Mouse (Mus musculus) ES-E14 (cell line): ENCODE data around the gene Rtkn2. TPM values are rescaled to one million over a fixed set of nuclear protein-coding genes. Genes with fewer than 3 reads are reported as not detected.

Source experiments
- DNase-seq: peaks from one replicate; pipeline ENCODE4 v3.0.0-alpha.2; 2013; ENCODE audit warnings: low read depth, low spot score
- H3K27ac ChIP-seq: 2 replicates; pipeline ENCODE4 v1.5.1; 2012; ENCODE audit warnings: low read depth, mild to moderate bottlenecking, low read length, moderate library complexity, mixed read lengths; ENCODE audit not compliant: poor library complexity, insufficient read depth, severe bottlenecking
- H3K36me3 ChIP-seq: 2 replicates; pipeline ENCODE4 v1.6.1; 2012; ENCODE audit warnings: mild to moderate bottlenecking, low read length, moderate library complexity, mixed read lengths; ENCODE audit not compliant: control insufficient read depth, poor library complexity, insufficient read depth, severe bottlenecking
- H3K4me1 ChIP-seq, 2 experiments: fragments of 150-350 bp in 1 of 2; sonication (generic) in 1 of 2; 2 replicates each; pipeline ENCODE4 v1.6.1; 2012; ENCODE audit warnings: low read length in 2 of 2, mild to moderate bottlenecking in 1 of 2, mixed read lengths in 1 of 2; ENCODE audit not compliant: control insufficient read depth in 2 of 2, insufficient read depth in 2 of 2, poor library complexity in 1 of 2
- H3K4me3 ChIP-seq, 2 experiments: fragments of 150-350 bp in 1 of 2; sonication (generic) in 1 of 2; 2 replicates each; pipeline ENCODE4 v1.5.1; 2012; ENCODE audit warnings: low read length in 2 of 2, low read depth in 1 of 2, mild to moderate bottlenecking in 1 of 2, mixed read lengths in 1 of 2; ENCODE audit not compliant: insufficient read depth in 1 of 2, poor library complexity in 1 of 2, severe bottlenecking in 1 of 2
- H3K9ac ChIP-seq: 2 replicates; pipeline ENCODE4 v1.6.1; 2012; ENCODE audit warnings: low read depth, mild to moderate bottlenecking, low read length, mixed read lengths; ENCODE audit not compliant: poor library complexity, insufficient read depth, severe bottlenecking
- H3K9me3 ChIP-seq: fragments of 150-350 bp; sonication (generic); 2 replicates; pipeline ENCODE4 v1.6.1; 2012; ENCODE audit warnings: low read depth, mild to moderate bottlenecking, low read length; ENCODE audit not compliant: control insufficient read depth, insufficient read depth
- CHD2 ChIP-seq: IDR thresholded peaks from 2 replicates; pipeline ENCODE4 v1.6.1; 2014; ENCODE audit warnings: mild to moderate bottlenecking, low read depth, low read length, inconsistent platforms
- HCFC1 ChIP-seq: IDR thresholded peaks from 2 replicates; pipeline ENCODE4 v1.6.1; 2012; ENCODE audit warnings: low read length, inconsistent platforms, borderline replicate concordance; ENCODE audit not compliant: insufficient read depth
- MAFK ChIP-seq: IDR thresholded peaks from 2 replicates; pipeline ENCODE4 v1.6.1; 2014; ENCODE audit warnings: mild to moderate bottlenecking, low read depth, low read length, inconsistent platforms; ENCODE audit not compliant: insufficient read depth
- ZC3H11A ChIP-seq: IDR thresholded peaks from 2 replicates; pipeline ENCODE4 v1.6.1; 2012; ENCODE audit warnings: low read depth, mild to moderate bottlenecking, inconsistent platforms, low read length, borderline replicate concordance
- ZNF384 ChIP-seq: IDR thresholded peaks from 2 replicates; pipeline ENCODE4 v1.6.1; 2012; ENCODE audit warnings: low read depth, low read length, inconsistent platforms
- in situ Hi-C, 2 experiments: fragments of 600-800 bp; cut with MboI; formaldehyde crosslinking; loops; one replicate each; pipeline ENCODE4 v1.15.1; 2025; ENCODE audit warnings: low sequenced_read_pairs in 2 of 2, inconsistent platforms in 1 of 2; ENCODE audit not compliant: unreplicated experiment in 2 of 2
- total RNA-seq: library from RNA; depleted of rRNA; stranded (reverse); fragments of 300-350 nt; gene quantifications from 2 replicates; pipeline ENCODE4 v1.2.3, GENCODE M21; 2012

The Rtkn2 gene
- total RNA-seq, 1 experiment = 6.0 TPM

GRCm38 (mm10) chr10:68091011-68091410 lies 111.6 kb downstream of the Rtkn2 start:
- Histone ChIP-seq H3K9me3 (no peaks in the 10 kb centered on the region), H3K9ac (no peak overlapping the region), H3K27ac (0 out of 2 replicates have a peak overlapping the region, but pooled peaks have one; percentile 58), H3K4me3 (no peak overlapping the region), H3K36me3 (peaks cover 9% of the 10 kb centered on the region), H3K4me1 (peaks cover 9 to 11% of the 10 kb centered on the region in 2 experiments)
- no peak for TF ChIP-seq ZNF384
- in situ Hi-C loops = no loop called here
- DNase-seq = no peak

- TF ChIP-seq CHD2 (peak; percentile 66; the same call in 1 of the 2 replicates), MAFK (no peak)
- Histone ChIP-seq H3K27ac (peak overlapping the region; percentile 50), H3K9ac (no peak overlapping the region), H3K4me3 (peak overlapping the region in 1 of 2 experiments; percentile 18; a peak in 1 of 4 replicates), H3K36me3 (peaks cover 17% of the 10 kb centered on the region), H3K9me3 (no peaks in the 10 kb centered on the region), H3K4me1 (peaks cover 9 to 11% of the 10 kb centered on the region in 2 experiments)
- DNase-seq = peak; percentile 58
- in situ Hi-C loops = no loop called here
These were observed 112.5 kb downstream of the Rtkn2 start for GRCm38 (mm10) chr10:68091840-68092239.

GRCm38 (mm10) chr10:68093496-68093895 lies 114.1 kb downstream of the Rtkn2 start:
- peaks cover 9 to 15% of the 10 kb centered on the region in 2 experiments for H3K4me1 ChIP-seq
- H3K9ac ChIP-seq = no peak overlapping the region
- H3K9me3 ChIP-seq = no peaks in the 10 kb centered on the region
- no peak overlapping the region for H3K27ac ChIP-seq
- DNase-seq = no peak
- in situ Hi-C loops = no loop called here
- peaks cover 33% of the 10 kb centered on the region for H3K36me3 ChIP-seq
- H3K4me3 ChIP-seq = no peak overlapping the region
- TF ChIP-seq ZNF384 = no peak
- TF ChIP-seq MAFK = no peak
- no peak for TF ChIP-seq HCFC1
- TF ChIP-seq CHD2 = no peak
- no peak for TF ChIP-seq ZC3H11A

- Histone ChIP-seq H3K4me3 (no peak overlapping the region), H3K9ac (no peak overlapping the region), H3K9me3 (no peaks in the 10 kb centered on the region), H3K27ac (no peak overlapping the region), H3K4me1 (peaks cover 9 to 15% of the 10 kb centered on the region in 2 experiments), H3K36me3 (peaks cover 34% of the 10 kb centered on the region)
- no peak for DNase-seq
- in situ Hi-C loops = no loop called here
- TF ChIP-seq HCFC1 = no peak
- no peak for TF ChIP-seq ZNF384
- TF ChIP-seq MAFK = no peak
- TF ChIP-seq ZC3H11A = no peak
- no peak for TF ChIP-seq CHD2
These were observed 115.8 kb downstream of the Rtkn2 start for GRCm38 (mm10) chr10:68095136-68095535.

GRCm38 (mm10) chr10:68096395-68096794 lies 117.0 kb downstream of the Rtkn2 start:
- Histone ChIP-seq H3K4me3 (no peak overlapping the region), H3K9me3 (no peaks in the 10 kb centered on the region), H3K4me1 (peaks cover 4 to 15% of the 10 kb centered on the region in 2 experiments), H3K27ac (no peak overlapping the region), H3K36me3 (peaks cover 36% of the 10 kb centered on the region), H3K9ac (no peak overlapping the region)
- TF ChIP-seq HCFC1 = no peak
- TF ChIP-seq ZNF384 = no peak
- no peak for TF ChIP-seq CHD2
- no peak for TF ChIP-seq ZC3H11A
- no peak for TF ChIP-seq MAFK
- in situ Hi-C loops = no loop called here
- DNase-seq = no peak
